ENCODE assay signal across 8 mouse cellular contexts in genomic region chr8:83741849-83742655, GRCm38 (mm10). TPM values are rescaled to one million over a fixed set of nuclear protein-coding genes. Genes with fewer than 3 reads are reported as not detected.
DNase-seq lines count a peak whose midpoint lies in the region; ATAC-seq and TF ChIP-seq lines count a peak whose summit lies in the region.

No protein-coding gene starts in this region.

- peak overlapping the region; percentile 60 for H3K4me3 ChIP-seq in kidney, embryonic 15.5 days (replicated peaks)
- peak overlapping the region; percentile 60 for H3K4me3 ChIP-seq in embryonic facial prominence, embryonic 14.5 days (ENCODE audit: low read depth, low read length)
- H3K4me3 ChIP-seq in intestine, postnatal 0 days (ENCODE audit: low read depth, low read length): no peak overlapping the region

- peak overlapping the region; percentile 89 for H3K4me2 ChIP-seq in kidney, embryonic 15.5 days
- H3K4me2 ChIP-seq in embryonic facial prominence, embryonic 14.5 days (ENCODE audit: low read depth, low read length): peak overlapping the region; percentile 93; the same call in 1 of the 2 replicates
- H3K4me2 ChIP-seq in intestine, postnatal 0 days (replicated peaks; ENCODE audit: low read depth): peak overlapping the region; percentile 88

- DNase-seq in kidney, postnatal 14 days: no peak
- DNase-seq in embryonic facial prominence, embryonic 14.5 days (ENCODE audit: low spot score): no peak
- no peak for DNase-seq in retina, embryonic 14.5 days (ENCODE audit: low spot score)
- DNase-seq in cerebellum, postnatal 14 days: no peak
- DNase-seq in cerebellum, adult 9-11 months: no peak

- H3K9ac ChIP-seq in kidney, embryonic 15.5 days: peak overlapping the region; percentile 66
- H3K9ac ChIP-seq in embryonic facial prominence, embryonic 14.5 days (ENCODE audit: low read depth, low read length): 0 out of 2 replicates have a peak overlapping the region, but pooled peaks have one; percentile 75
- no peak overlapping the region for H3K9ac ChIP-seq in intestine, postnatal 0 days (ENCODE audit: low read depth, low read length)

- 76% methylated on average over 19 of the region's 19 CpGs for WGBS in kidney, embryonic 15.5 days
- WGBS in embryonic facial prominence, embryonic 14.5 days: 76% methylated on average over 19 of the region's 19 CpGs
- WGBS in intestine, postnatal 0 days: 76% methylated on average over 19 of the region's 19 CpGs

- peaks cover 14% of the 10 kb centered on the region; the same call in 1 of the 2 replicates for H3K27me3 ChIP-seq in kidney, embryonic 15.5 days
- no peaks in the 10 kb centered on the region for H3K27me3 ChIP-seq in embryonic facial prominence, embryonic 14.5 days (replicated peaks; ENCODE audit: control insufficient read depth, insufficient read depth, low read length)
- no peaks in the 10 kb centered on the region for H3K27me3 ChIP-seq in intestine, postnatal 0 days (replicated peaks; ENCODE audit: control insufficient read depth, insufficient read depth, low read length)

- TF ChIP-seq CTCF in intestine, postnatal 0 days (IDR thresholded peaks at IDR 0.05; ENCODE audit: low read depth): no peak

- ATAC-seq in kidney, embryonic 15.5 days (replicated peaks; ENCODE audit: low FRiP score): no peak
- no peak for ATAC-seq in embryonic facial prominence, embryonic 14.5 days (ENCODE audit: low read depth)
- no peak for ATAC-seq in intestine, postnatal 0 days
- peak; percentile 62 for ATAC-seq in monocyte, adult 5-6 weeks (replicated peaks; ENCODE audit: insufficient number of reproducible peaks, low FRiP score, low TSS enrichment, poor library complexity, severe bottlenecking)

- peak overlapping the region; percentile 76 for H3K27ac ChIP-seq in kidney, embryonic 15.5 days
- no peak overlapping the region for H3K27ac ChIP-seq in embryonic facial prominence, embryonic 14.5 days (replicated peaks; ENCODE audit: low read depth, low read length)
- H3K27ac ChIP-seq in intestine, postnatal 0 days (ENCODE audit: low read depth, low read length): peak overlapping the region; percentile 81; the same call in 1 of the 2 replicates

- H3K9me3 ChIP-seq in kidney, embryonic 15.5 days (replicated peaks): no peaks in the 10 kb centered on the region
- no peaks in the 10 kb centered on the region for H3K9me3 ChIP-seq in embryonic facial prominence, embryonic 14.5 days (ENCODE audit: control insufficient read depth, low read length)
- no peaks in the 10 kb centered on the region for H3K9me3 ChIP-seq in intestine, postnatal 0 days (ENCODE audit: control insufficient read depth)

- H3K4me1 ChIP-seq in kidney, embryonic 15.5 days: peaks cover 48% of the 10 kb centered on the region
- peaks cover 26% of the 10 kb centered on the region for H3K4me1 ChIP-seq in embryonic facial prominence, embryonic 14.5 days (ENCODE audit: control insufficient read depth, insufficient read depth, low read length)
- 0 out of 2 replicates have a peak, but pooled peaks cover 3% of the 10 kb centered on the region for H3K4me1 ChIP-seq in intestine, postnatal 0 days (replicated peaks; ENCODE audit: control insufficient read depth, insufficient read depth, low read length)

- H3K36me3 ChIP-seq in kidney, embryonic 15.5 days: no peaks in the 10 kb centered on the region
- H3K36me3 ChIP-seq in embryonic facial prominence, embryonic 14.5 days (ENCODE audit: control insufficient read depth, insufficient read depth, low read length): no peaks in the 10 kb centered on the region
- H3K36me3 ChIP-seq in intestine, postnatal 0 days (ENCODE audit: control insufficient read depth, insufficient read depth): no peaks in the 10 kb centered on the region

RNA-seq across cellular contexts. Expression of gene Adgre5, which starts 0.9 kb away (rescaled TPM):
- polyA plus RNA-seq in kidney, embryonic 15.5 days (2015; fragmentation: Nextera tagmentation; extraction: Ambion mirVana): 31.9 and 35.4 TPM in 2 replicates
- polyA plus RNA-seq in embryonic facial prominence, embryonic 14.5 days (2014; fragmentation: Nextera tagmentation; extraction: Ambion mirVana): 43.1 and 45.8 TPM in 2 replicates
- 17.2 and 17.6 TPM in 2 replicates for polyA plus RNA-seq in intestine, postnatal 0 days (2015; fragmentation: Nextera tagmentation; extraction: Ambion mirVana)
- total RNA-seq in monocyte, adult 5-6 weeks (2017): 1,127 to 1,315 TPM (median 1,167 TPM) in 3 replicates

RNA-seq across cellular contexts. Expression of gene Ddx39, which starts 27.1 kb away (rescaled TPM):
- 189 and 192 TPM in 2 replicates for polyA plus RNA-seq in kidney, embryonic 15.5 days (2015; fragmentation: Nextera tagmentation; extraction: Ambion mirVana)
- 106 and 131 TPM in 2 replicates for polyA plus RNA-seq in embryonic facial prominence, embryonic 14.5 days (2014; fragmentation: Nextera tagmentation; extraction: Ambion mirVana)
- polyA plus RNA-seq in intestine, postnatal 0 days (2015; fragmentation: Nextera tagmentation; extraction: Ambion mirVana): 69.8 and 75.5 TPM in 2 replicates
- 51.8 to 77.1 TPM (median 60.3 TPM) in 3 replicates for total RNA-seq in monocyte, adult 5-6 weeks (2017)

RNA-seq across cellular contexts. Expression of gene Pkn1, which starts 43.1 kb away (rescaled TPM):
- 29.3 and 34.6 TPM in 2 replicates for polyA plus RNA-seq in kidney, embryonic 15.5 days (2015; fragmentation: Nextera tagmentation; extraction: Ambion mirVana)
- polyA plus RNA-seq in embryonic facial prominence, embryonic 14.5 days (2014; fragmentation: Nextera tagmentation; extraction: Ambion mirVana): 26.1 and 30.4 TPM in 2 replicates
- polyA plus RNA-seq in intestine, postnatal 0 days (2015; fragmentation: Nextera tagmentation; extraction: Ambion mirVana): 37.0 and 40.2 TPM in 2 replicates
- 159 to 217 TPM (median 178 TPM) in 3 replicates for total RNA-seq in monocyte, adult 5-6 weeks (2017)
